Mouse (Mus musculus) forebrain, postnatal 0 days (tissue): ENCODE measurements around the gene Olfr98. TPM values are rescaled to one million over a fixed set of nuclear protein-coding genes. Genes with fewer than 3 reads are reported as not detected.
"Not testable (repeated sequence)": the region's sequence is repeated elsewhere in the genome, so short reads cannot be mapped to it uniquely, and the experiment has no call there.

ENCODE experiments used
- ATAC-seq: fragments of 200-750 bp; cut with Nextera tagmentation; 2 replicates; pipeline ENCODE4 v1.8.0; 2017; ENCODE audit warnings: mild to moderate bottlenecking, moderate library complexity
- DNase-seq: peaks from one replicate; pipeline ENCODE4 v3.0.0-alpha.2; 2015
- H3K27ac ChIP-seq: fragments of 300-500 bp; sonication (generic); 2 replicates; pipeline ENCODE4 v1.5.1; 2014; ENCODE audit warnings: low read depth, mild to moderate bottlenecking, antibody characterized with exemption, low read length, moderate library complexity, mixed read lengths
- H3K27me3 ChIP-seq: fragments of 300-500 bp; sonication (generic); 2 replicates; pipeline ENCODE4 v1.6.1; 2014; ENCODE audit warnings: mild to moderate bottlenecking, low read length, mixed read lengths; ENCODE audit not compliant: insufficient read depth
- H3K36me3 ChIP-seq: fragments of 300-500 bp; sonication (generic); 2 replicates; pipeline ENCODE4 v1.6.1; 2014; ENCODE audit warnings: mild to moderate bottlenecking, moderate library complexity; ENCODE audit not compliant: insufficient read depth
- H3K4me1 ChIP-seq: fragments of 300-500 bp; sonication (generic); 2 replicates; pipeline ENCODE4 v1.6.1; 2014; ENCODE audit warnings: antibody characterized with exemption; ENCODE audit not compliant: insufficient read depth
- H3K4me2 ChIP-seq: fragments of 300-500 bp; sonication (generic); 2 replicates; pipeline ENCODE4 v1.6.1; 2014; ENCODE audit warnings: low read depth, mild to moderate bottlenecking, moderate library complexity
- H3K4me3 ChIP-seq: fragments of 300-500 bp; sonication (generic); 2 replicates; pipeline ENCODE4 v1.5.1; 2014; ENCODE audit warnings: low read depth, low read length, mixed read lengths
- H3K9ac ChIP-seq: fragments of 300-500 bp; sonication (generic); 2 replicates; pipeline ENCODE4 v1.6.1; 2014; ENCODE audit warnings: mild to moderate bottlenecking
- H3K9me3 ChIP-seq: fragments of 300-500 bp; sonication (generic); 2 replicates; pipeline ENCODE4 v1.6.1; 2016; ENCODE audit warnings: low read length
- CTCF ChIP-seq: sonication (generic); IDR thresholded peaks from 2 replicates; pipeline ENCODE4 v1.5.1; 2016; ENCODE audit warnings: antibody characterized with exemption, control low read depth, low read depth
- WGBS: fragments of 180-500 bp; shearing (Covaris S2); extraction: QIAGEN DNeasy Blood & Tissue Kit; methylation state at CpG from one replicate; pipeline ENCODE4 v1.1.7; 2014; 5-methylcytosine and 5-hydroxymethylcytosine counted together
- polyA plus RNA-seq: library from polyadenylated mRNA; unstranded; fragments of >200 nt; fragmentation: Nextera tagmentation; extraction: Ambion mirVana; gene quantifications from 2 replicates; pipeline ENCODE4 v1.2.1, GENCODE M21; 2015
- total RNA-seq: library from RNA; depleted of rRNA; stranded (reverse); fragments of >200 nt; gene quantifications from 2 replicates; pipeline ENCODE4 v1.2.3, GENCODE M21; 2014

Gene Olfr98
- total and polyA plus RNA-seq, 2 experiments from 2014 or later: not detected

DNA sequence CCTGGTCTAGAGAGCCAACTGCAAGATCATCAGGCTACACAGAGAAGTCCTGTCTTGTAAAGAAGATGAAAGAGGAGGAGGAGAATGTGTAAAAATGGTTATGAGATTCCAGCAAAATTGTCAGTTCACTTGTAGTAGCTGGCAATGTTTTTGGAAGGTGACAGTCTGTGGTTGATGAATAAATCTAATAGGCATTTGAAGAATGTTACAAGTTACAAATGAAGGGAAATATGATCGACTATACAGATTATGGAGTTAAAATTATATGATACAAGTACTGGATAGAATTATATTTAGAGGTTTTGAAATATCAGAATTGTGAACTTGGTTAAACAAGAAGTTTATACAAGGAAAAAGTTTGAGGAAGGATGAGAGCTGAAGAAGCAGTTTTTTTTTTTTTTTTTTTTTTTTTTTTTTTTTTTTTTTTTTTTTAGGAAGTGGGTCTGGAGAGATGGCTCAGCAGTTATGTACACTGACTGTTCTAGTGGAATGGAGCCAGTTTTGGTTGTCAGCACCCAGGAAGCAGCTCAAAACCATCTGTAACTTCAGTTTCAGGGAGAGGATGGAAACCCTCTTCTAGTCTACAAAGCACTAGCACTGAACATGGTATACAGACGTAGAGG lies 12.2 kb upstream of the Olfr98 start:
- no peaks in the 10 kb centered on the region for H3K36me3 ChIP-seq
- H3K9me3 ChIP-seq: no peaks in the 10 kb centered on the region
- no peak for TF ChIP-seq CTCF
- H3K27me3 ChIP-seq: no peaks in the 10 kb centered on the region
- WGBS: 87% methylated on average over 2 of the region's 2 CpGs
- ATAC-seq (no peak), DNase-seq (no peak)
- H3K9ac ChIP-seq: no peak overlapping the region
- H3K4me1 ChIP-seq: no peaks in the 10 kb centered on the region
- H3K4me3 ChIP-seq: no peak overlapping the region
- no peak overlapping the region for H3K27ac ChIP-seq
- H3K4me2 ChIP-seq: no peak overlapping the region

DNA sequence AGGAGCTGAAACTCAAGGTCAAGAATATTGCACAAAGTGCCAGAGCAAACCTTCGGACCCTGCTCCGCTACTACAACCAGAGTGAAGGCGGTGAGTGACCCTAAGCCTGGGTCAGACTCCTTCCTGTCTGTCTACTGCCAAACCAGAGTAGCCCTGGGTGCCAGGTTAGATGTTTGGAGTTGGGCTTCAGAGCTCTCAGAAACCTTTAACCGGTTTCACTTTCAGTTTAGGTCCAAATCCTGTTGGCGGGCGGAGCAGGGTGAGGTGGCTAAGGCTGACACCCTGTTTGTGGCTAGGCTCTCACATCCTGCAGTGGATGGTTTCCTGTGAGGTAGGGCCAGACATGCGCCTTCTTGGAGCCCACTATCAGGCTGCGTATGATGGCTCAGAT lies 7.1 kb upstream of the Olfr98 start:
- DNase-seq (no peak), ATAC-seq (no peak)
- H3K9me3 ChIP-seq: no peaks in the 10 kb centered on the region
- no peaks in the 10 kb centered on the region for H3K27me3 ChIP-seq
- peak overlapping the region; percentile 36; the same call in 1 of the 2 replicates for H3K9ac ChIP-seq
- peak overlapping the region; percentile 44 for H3K4me3 ChIP-seq
- H3K36me3 ChIP-seq: no peaks in the 10 kb centered on the region
- no peaks in the 10 kb centered on the region for H3K4me1 ChIP-seq
- peak overlapping the region; percentile 93 for H3K4me2 ChIP-seq
- no peak for TF ChIP-seq CTCF
- 66% methylated on average over 8 of the region's 8 CpGs for WGBS
- H3K27ac ChIP-seq: no peak overlapping the region

DNA sequence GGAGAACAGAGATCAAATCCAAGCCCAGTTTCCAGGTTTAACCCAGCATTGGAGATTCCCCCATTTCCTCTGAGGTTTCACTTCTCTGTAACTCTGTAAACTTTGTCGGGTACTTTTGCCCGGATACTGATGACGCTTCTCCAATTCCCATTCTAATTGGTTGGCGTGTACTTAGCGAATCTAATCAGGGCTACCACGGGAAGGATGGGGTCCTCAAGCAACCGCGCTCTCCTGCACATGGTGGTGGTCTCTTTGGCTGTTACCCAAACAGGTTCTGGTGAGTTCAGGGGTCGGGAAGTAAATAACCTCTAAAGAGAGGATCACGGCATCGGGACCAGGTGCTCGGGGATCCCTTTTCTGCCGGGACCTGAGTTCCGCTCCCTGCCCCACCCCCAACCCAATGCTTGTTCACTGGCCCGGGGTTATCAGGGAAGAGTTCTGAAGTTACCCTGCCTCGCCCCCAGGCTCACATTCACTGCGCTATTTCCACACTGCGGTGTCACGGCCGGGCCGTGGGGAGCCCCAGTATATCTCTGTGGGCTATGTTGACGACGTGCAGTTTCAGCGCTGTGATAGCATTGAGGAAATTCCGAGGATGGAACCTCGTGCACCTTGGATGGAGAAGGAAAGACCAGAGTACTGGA lies 6.6 kb upstream of the Olfr98 start, which contains the start of gene H2-M3:
H2-M3 (plus strand) TSS at position 163 of the 644 bp plus-strand sequence.
- TF ChIP-seq CTCF: no peak
- peak; percentile 95 for DNase-seq
- Histone ChIP-seq H3K9ac (peak within 1 kb of the TSS; percentile 36; the same call in 1 of the 2 replicates), H3K4me2 (peak within 1 kb of the TSS; percentile 93), H3K4me1 (no peaks in the 10 kb centered on the region), H3K4me3 (peak within 1 kb of the TSS; percentile 44), H3K27ac (no peak within 1 kb of the TSS), H3K36me3 (no peaks in the 10 kb centered on the region), H3K27me3 (no peaks in the 10 kb centered on the region), H3K9me3 (no peaks in the 10 kb centered on the region)
- peak; percentile 100 for ATAC-seq
- 4% methylated on average over 26 of the region's 26 CpGs for WGBS

DNA sequence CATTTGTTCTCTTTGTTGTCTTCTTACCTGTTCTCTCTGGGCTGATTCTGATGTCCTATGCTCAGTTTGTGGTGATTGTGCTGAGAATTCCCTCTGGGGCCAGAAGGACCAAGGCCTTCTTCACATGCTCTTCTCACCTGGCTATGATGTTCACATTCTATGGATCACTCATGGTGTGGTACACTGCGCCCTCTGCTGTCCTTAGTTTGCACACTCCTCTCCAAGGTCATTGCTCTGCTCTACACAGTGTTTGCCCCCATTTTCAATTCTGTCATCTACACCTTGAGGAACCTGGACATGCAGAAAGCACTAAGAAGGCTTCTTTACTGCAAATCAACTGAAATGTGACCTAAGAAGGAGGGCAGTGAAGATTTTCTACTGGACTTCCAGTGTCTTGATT lies 13.0 kb downstream of the Olfr98 start:
- Histone ChIP-seq H3K27me3 (no peaks in the 10 kb centered on the region), H3K9ac (no peak overlapping the region), H3K9me3 (no peaks in the 10 kb centered on the region), H3K4me3 (no peak overlapping the region), H3K4me1 (no peaks in the 10 kb centered on the region), H3K27ac (no peak overlapping the region), H3K36me3 (no peaks in the 10 kb centered on the region), H3K4me2 (no peak overlapping the region)
- no peak for DNase-seq
- peak; percentile 32 for TF ChIP-seq CTCF
- no peak for ATAC-seq
- WGBS: 12% methylated on average over 1 of the region's 1 CpGs

DNA sequence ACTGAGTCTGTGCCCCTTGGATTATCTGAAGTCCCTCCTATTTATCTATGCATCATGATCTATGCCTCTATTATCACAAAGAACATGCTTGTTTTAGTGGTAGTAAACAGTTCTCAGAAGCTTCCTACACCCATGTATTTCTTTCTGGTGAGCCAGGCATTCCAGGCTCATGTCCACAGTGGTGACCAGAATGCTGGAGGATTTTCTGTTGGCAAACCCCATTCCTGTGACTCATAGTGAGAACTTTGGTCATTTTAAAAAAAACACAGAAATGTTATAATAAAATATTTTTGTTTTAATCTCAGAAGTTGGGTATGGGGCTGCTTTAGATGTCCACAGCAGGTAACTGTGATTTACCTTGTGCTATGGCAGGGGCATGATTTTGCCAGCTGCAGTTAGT lies 14.1 kb downstream of the Olfr98 start:
- Histone ChIP-seq H3K9me3 (no peaks in the 10 kb centered on the region), H3K27me3 (no peaks in the 10 kb centered on the region), H3K4me3 (no peak overlapping the region), H3K9ac (no peak overlapping the region), H3K4me1 (no peaks in the 10 kb centered on the region), H3K36me3 (no peaks in the 10 kb centered on the region), H3K4me2 (no peak overlapping the region), H3K27ac (no peak overlapping the region)
- no peak for TF ChIP-seq CTCF
- DNase-seq: no peak
- no peak for ATAC-seq

DNA sequence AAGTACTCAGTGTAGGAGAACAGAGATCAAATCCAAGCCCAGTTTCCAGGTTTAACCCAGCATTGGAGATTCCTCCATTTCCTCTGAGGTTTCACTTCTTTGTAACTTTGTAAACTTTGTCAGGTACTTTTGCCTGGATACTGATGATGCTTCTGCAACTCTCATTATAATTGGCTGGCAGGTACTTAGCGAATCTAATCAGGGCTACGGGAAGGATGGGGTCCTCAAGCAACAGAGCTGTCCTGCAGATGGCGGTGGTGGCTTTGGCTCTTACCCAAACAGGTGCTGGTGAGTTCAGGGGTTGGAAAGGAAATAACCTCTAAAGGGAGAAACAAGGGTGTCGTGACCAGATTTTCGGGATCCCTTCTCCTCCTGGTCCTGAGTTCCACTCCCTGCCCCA lies 16.8 kb downstream of the Olfr98 start:
- Histone ChIP-seq H3K9ac (no peak overlapping the region), H3K36me3 (no peaks in the 10 kb centered on the region), H3K9me3 (no peaks in the 10 kb centered on the region), H3K4me3 (no peak overlapping the region), H3K27me3 (no peaks in the 10 kb centered on the region), H3K4me1 (no peaks in the 10 kb centered on the region), H3K27ac (no peak overlapping the region), H3K4me2 (no peak overlapping the region)
- TF ChIP-seq CTCF: peak; percentile 6; the same call in 1 of the 2 replicates
- ATAC-seq (peak; percentile 76), DNase-seq (peak; percentile 45)
- WGBS: 27% methylated on average over 5 of the region's 5 CpGs

DNA sequence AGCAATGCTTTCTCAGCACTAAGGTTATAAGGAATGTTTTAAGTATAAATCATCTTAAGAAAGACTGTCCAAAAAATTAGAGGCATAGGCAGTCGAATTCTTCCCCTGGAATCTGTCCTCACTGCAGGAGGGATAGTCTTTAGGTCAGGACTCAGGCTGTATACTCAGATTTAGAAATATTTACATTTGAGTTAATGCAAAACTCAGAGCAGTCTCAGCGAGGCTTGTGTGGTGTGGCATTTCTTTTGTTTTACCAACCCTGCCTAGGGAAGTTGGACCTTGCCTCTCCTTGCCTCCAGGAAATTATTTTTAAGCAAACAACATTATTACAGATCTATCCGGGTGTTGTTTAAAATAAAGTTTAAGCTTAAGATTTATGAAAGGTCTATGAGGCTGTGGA lies 21.4 kb downstream of the Olfr98 start:
- WGBS: 60% methylated on average over 3 of the region's 3 CpGs
- no peak for DNase-seq
- Histone ChIP-seq H3K9ac (no peak overlapping the region), H3K27ac (no peak overlapping the region), H3K4me3 (no peak overlapping the region), H3K9me3 (no peaks in the 10 kb centered on the region), H3K36me3 (no peaks in the 10 kb centered on the region), H3K27me3 (no peaks in the 10 kb centered on the region), H3K4me1 (no peaks in the 10 kb centered on the region), H3K4me2 (no peak overlapping the region)
- no peak for TF ChIP-seq CTCF
- ATAC-seq: no peak

DNA sequence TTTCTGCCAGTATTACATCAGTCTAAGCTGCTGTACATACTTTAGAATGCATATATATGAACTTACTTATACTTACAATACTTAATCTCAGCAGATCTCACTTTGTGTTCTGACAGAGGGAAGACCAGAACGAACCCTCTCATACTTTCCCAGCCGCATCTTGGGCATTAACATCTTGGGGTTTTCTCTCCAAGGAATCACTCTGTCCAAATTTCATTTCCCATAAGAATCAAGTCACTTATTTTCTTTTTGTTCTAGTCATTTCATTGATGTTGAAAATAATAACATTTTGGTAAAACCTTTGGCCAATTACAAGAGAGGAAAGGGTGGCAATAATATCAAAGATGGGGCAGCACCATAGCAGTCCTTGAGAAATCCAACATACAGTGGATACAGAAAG lies 26.3 kb downstream of the Olfr98 start, which contains the start of gene Olfr97:
Olfr97 (minus strand) TSS at position 101 of the 400 bp plus-strand sequence.
- not testable (repeated sequence) for H3K27ac ChIP-seq, H3K9me3 ChIP-seq, H3K4me1 ChIP-seq, H3K4me2 ChIP-seq, H3K9ac ChIP-seq, H3K27me3 ChIP-seq, ATAC-seq, H3K4me3 ChIP-seq, H3K36me3 ChIP-seq, DNase-seq
- 90% methylated on average over 2 of the region's 2 CpGs for WGBS
